Mouse (Mus musculus): ENCODE data around the gene Dmp1. TPM values are rescaled to one million over a fixed set of nuclear protein-coding genes. Genes with fewer than 3 reads are reported as not detected.

Dmp1 gene
- total RNA-seq, 4 experiments from 2014 or later = 5.0 to 6.8 (median 5.8) TPM

DNA sequence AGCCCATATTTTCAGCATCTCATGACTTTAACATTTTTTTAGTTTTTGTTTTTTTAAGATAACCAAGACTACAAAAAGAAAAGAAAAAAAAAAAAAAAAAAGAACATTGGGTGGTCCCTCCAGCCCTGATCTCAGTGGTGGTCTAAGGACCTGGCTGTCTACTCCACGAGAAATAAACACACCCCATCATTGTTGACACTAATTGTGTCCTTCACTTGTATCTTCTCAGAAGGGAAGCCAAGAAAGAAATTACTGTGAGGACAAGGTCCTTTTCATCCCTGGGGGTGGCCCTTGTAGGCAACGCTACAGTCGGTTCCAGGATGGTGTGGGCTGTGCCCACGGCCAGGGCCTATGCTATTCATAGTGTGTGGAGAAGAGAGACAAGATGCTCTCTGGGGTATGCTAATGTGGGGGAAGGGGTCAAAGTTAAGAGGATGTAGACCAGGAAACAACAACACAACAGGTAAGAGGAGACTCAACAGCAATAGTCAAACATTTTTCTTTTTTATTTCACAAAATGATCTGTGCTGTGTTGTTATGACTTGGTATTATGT lies 59.6 kb downstream of the Dmp1 start:
- DNase-seq (ENCODE audit: low spot score in 2 of 2) = no peak

DNA sequence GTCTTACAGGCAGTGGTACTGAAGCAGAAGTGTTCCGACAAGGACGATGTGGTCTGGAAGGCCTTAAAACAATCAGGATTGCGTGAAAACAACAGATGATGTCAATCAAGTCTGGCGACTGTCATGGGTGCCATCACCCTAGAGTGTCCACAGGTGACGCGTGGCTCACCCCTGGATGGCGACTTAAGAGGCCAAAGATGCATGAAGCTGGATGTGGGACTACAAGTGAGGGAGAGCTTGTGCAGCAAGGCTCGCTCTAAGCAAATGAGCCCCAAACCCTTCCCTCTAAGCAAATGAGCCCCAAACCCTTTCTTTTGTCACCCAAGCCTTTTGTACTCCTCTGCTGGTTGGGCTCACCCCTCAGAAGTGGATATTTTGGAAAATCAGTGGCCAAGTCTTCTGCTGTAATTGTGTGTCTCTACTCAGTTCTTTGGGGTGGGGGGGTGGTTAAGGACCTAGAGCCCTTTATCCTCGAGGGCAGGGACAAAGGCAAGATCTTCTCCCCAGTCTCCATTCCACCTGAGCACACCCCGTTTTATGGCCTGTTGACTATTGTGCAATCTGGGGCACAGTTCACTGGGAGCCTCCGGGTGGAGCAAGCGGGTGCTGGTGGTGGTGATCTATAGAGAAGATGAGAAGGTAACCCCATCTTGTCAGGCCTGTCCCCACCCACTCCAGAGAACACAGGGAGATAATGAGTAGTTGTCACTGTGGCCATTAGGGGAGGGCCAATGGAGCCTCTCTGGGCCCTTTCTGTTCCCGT lies 60.8 kb downstream of the Dmp1 start:
- DNase-seq (ENCODE audit: low spot score in 2 of 2) = no peak

Other genes with a start within 250 kb of the Dmp1 start
- gene Hsd17b13, start 225.2 kb upstream of the Dmp1 start, total RNA-seq (2022) = under 1 TPM in 1 of 4 experiments, not detected in 3; 0.46 TPM
- 10 to 100 TPM; 52.4 to 53.9 (median 52.8) TPM for gene Hsd17b11, start 180.7 kb upstream of the Dmp1 start, total RNA-seq (2022)
- gene Nudt9, start 156.3 kb upstream of the Dmp1 start, total RNA-seq (2022) = 10 to 100 TPM; 62.8 to 69.5 (median 65.8) TPM
- not detected for gene Gm17660, start 125.0 kb upstream of the Dmp1 start, total RNA-seq (2022)
- 1,000 to 10,000 TPM; 1,561 to 1,708 (median 1,583) TPM for gene Sparcl1, start 88.9 kb upstream of the Dmp1 start, total RNA-seq (2022)
- gene Dspp, start 31.9 kb upstream of the Dmp1 start, total RNA-seq (2022) = under 1 TPM in 2 of 4 experiments, not detected in 2; 0.12 to 0.13 TPM
- under 1 TPM in 2 of 4 experiments, not detected in 2; 0.16 to 0.23 TPM for gene Ibsp, start 96.6 kb downstream of the Dmp1 start, total RNA-seq (2022)
- gene Mepe, start 122.7 kb downstream of the Dmp1 start, total RNA-seq (2022) = not detected
- gene Spp1, start 232.5 kb downstream of the Dmp1 start, total RNA-seq (2022) = 10 to 100 TPM; 13.9 to 18.3 (median 15.7) TPM